Mouse (Mus musculus): ENCODE data around the gene Abcd3. TPM values are rescaled to one million over a fixed set of nuclear protein-coding genes. Genes with fewer than 3 reads are reported as not detected.

The Abcd3 gene
- polyA plus RNA-seq, 1 experiment: 14.7 TPM

GRCm38 (mm10) chr3:121821559-121822143 is 6.5 kb upstream of the Abcd3 start:
- no peak overlapping the region for H3K4me3 ChIP-seq
- no peaks in the 10 kb centered on the region for H3K27me3 ChIP-seq (ENCODE audit: control insufficient read depth, insufficient read depth, insufficient read length)
- no peak overlapping the region for H3K4me2 ChIP-seq (ENCODE audit: low read depth)
- TF ChIP-seq CEBPB (IDR thresholded peaks at IDR 0.05; ENCODE audit: insufficient read depth, poor library complexity, severe bottlenecking) (no peak), SRF (IDR thresholded peaks at IDR 0.05; ENCODE audit: control insufficient read depth, insufficient read length, low read depth) (no peak), MYOD1 (IDR thresholded peaks at IDR 0.05; ENCODE audit: control insufficient read depth in 1 of 3, insufficient read length in 2 of 3, low read depth in 2 of 3) (no peak), POLR2A (IDR thresholded peaks at IDR 0.05; ENCODE audit: insufficient read length, low read depth) (no peak), TCF3 (IDR thresholded peaks at IDR 0.05; ENCODE audit: insufficient read length, low read depth) (no peak), MYOG (IDR thresholded peaks at IDR 0.05; ENCODE audit: control insufficient read depth in 1 of 3, insufficient read depth in 1 of 3, insufficient read length in 2 of 3, low read depth in 2 of 3) (no peak), MAX (IDR thresholded peaks at IDR 0.05; ENCODE audit: low read depth) (no peak), E2F4 (IDR thresholded peaks at IDR 0.05; ENCODE audit: insufficient read depth) (no peak), REST (IDR thresholded peaks at IDR 0.05; ENCODE audit: insufficient read depth, insufficient read length) (no peak), USF1 (IDR thresholded peaks at IDR 0.05; ENCODE audit: low read depth) (no peak), POLR2AphosphoS2 (IDR thresholded peaks at IDR 0.05; ENCODE audit: insufficient read length, low read depth) (no peak), TCF12 (IDR thresholded peaks at IDR 0.05; ENCODE audit: insufficient read depth, poor library complexity, severe bottlenecking) (no peak)
- no peaks in the 10 kb centered on the region for H3K36me3 ChIP-seq (ENCODE audit: control insufficient read depth, insufficient read depth)
- no peaks in the 10 kb centered on the region for H3K79me2 ChIP-seq (ENCODE audit: control insufficient read depth, insufficient read depth)
- no peak overlapping the region for H3ac ChIP-seq (ENCODE audit: control insufficient read depth, insufficient read length)

GRCm38 (mm10) chr3:121819693-121820200 is 4.6 kb upstream of the Abcd3 start:
- H3K4me2 ChIP-seq (ENCODE audit: low read depth): no peak overlapping the region
- no peaks in the 10 kb centered on the region for H3K27me3 ChIP-seq (ENCODE audit: control insufficient read depth, insufficient read depth, insufficient read length)
- no peaks in the 10 kb centered on the region for H3K36me3 ChIP-seq (ENCODE audit: control insufficient read depth, insufficient read depth)
- no peaks in the 10 kb centered on the region for H3K79me2 ChIP-seq (ENCODE audit: control insufficient read depth, insufficient read depth)
- no peak for TF ChIP-seq MYOD1 (IDR thresholded peaks at IDR 0.05; ENCODE audit: control insufficient read depth in 1 of 3, insufficient read length in 2 of 3, low read depth in 2 of 3)
- TF ChIP-seq TCF12 (IDR thresholded peaks at IDR 0.05; ENCODE audit: insufficient read depth, poor library complexity, severe bottlenecking): no peak
- no peak for TF ChIP-seq POLR2A (IDR thresholded peaks at IDR 0.05; ENCODE audit: insufficient read length, low read depth)
- TF ChIP-seq MYOG (IDR thresholded peaks at IDR 0.05; ENCODE audit: control insufficient read depth in 1 of 3, insufficient read depth in 1 of 3, insufficient read length in 2 of 3, low read depth in 2 of 3): no peak
- TF ChIP-seq SRF (IDR thresholded peaks at IDR 0.05; ENCODE audit: control insufficient read depth, insufficient read length, low read depth): no peak
- no peak for TF ChIP-seq MAX (IDR thresholded peaks at IDR 0.05; ENCODE audit: low read depth)
- TF ChIP-seq E2F4 (IDR thresholded peaks at IDR 0.05; ENCODE audit: insufficient read depth): no peak
- TF ChIP-seq POLR2AphosphoS2 (IDR thresholded peaks at IDR 0.05; ENCODE audit: insufficient read length, low read depth): no peak
- H3ac ChIP-seq (ENCODE audit: control insufficient read depth, insufficient read length): no peak overlapping the region
- no peak overlapping the region for H3K4me3 ChIP-seq

GRCm38 (mm10) chr3:121818736-121819396 is 3.8 kb upstream of the Abcd3 start:
- TF ChIP-seq MYOD1 (IDR thresholded peaks at IDR 0.05; ENCODE audit: control insufficient read depth in 1 of 3, insufficient read length in 2 of 3, low read depth in 2 of 3) (no peak), TCF3 (IDR thresholded peaks at IDR 0.05; ENCODE audit: insufficient read length, low read depth) (no peak), E2F4 (IDR thresholded peaks at IDR 0.05; ENCODE audit: insufficient read depth) (no peak)
- Histone ChIP-seq H3K36me3 (ENCODE audit: control insufficient read depth, insufficient read depth) (no peaks in the 10 kb centered on the region), H3K4me3 (no peak overlapping the region), H3K79me2 (ENCODE audit: control insufficient read depth, insufficient read depth) (no peaks in the 10 kb centered on the region), H3ac (ENCODE audit: control insufficient read depth, insufficient read length) (no peak overlapping the region), H3K4me2 (ENCODE audit: low read depth) (no peak overlapping the region), H3K27me3 (ENCODE audit: control insufficient read depth, insufficient read depth, insufficient read length) (no peaks in the 10 kb centered on the region)

GRCm38 (mm10) chr3:121815549-121816235 is 590 bp upstream of the Abcd3 start:
- Histone ChIP-seq H3K79me2 (ENCODE audit: control insufficient read depth, insufficient read depth) (peaks cover 7% of the 10 kb centered on the region), H3ac (ENCODE audit: control insufficient read depth, insufficient read length) (peak overlapping the region; percentile 90), H3K4me3 (peak overlapping the region; percentile 66), H3K4me2 (ENCODE audit: low read depth) (peak overlapping the region; percentile 82), H3K36me3 (ENCODE audit: control insufficient read depth, insufficient read depth) (no peaks in the 10 kb centered on the region), H3K27me3 (ENCODE audit: control insufficient read depth, insufficient read depth, insufficient read length) (no peaks in the 10 kb centered on the region)
- no peak for TF ChIP-seq SRF (IDR thresholded peaks at IDR 0.05; ENCODE audit: control insufficient read depth, insufficient read length, low read depth)

DNA sequence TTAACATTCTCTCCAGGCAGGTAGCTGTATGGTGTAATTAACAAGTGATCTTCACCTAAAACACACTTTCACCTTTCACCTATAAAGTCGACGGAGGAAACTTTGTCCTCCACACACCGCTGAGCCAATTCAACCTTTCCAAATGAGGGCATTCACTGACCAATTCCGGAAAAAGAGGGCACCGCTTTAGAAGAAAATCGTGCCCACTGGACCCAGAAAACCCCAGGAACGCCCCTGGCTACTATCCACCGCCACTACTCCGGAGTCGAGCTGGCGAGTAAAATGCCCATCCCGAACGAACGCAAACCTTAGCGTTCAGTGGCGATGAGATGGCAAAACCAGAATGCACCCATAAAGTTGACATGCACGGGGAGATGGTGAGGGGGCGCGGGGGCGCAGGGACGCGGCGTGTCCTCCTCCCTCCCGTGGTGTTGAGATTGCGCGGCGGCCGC is 663 bp downstream of the Abcd3 start:
- Histone ChIP-seq H3K4me3 (peak overlapping the region; percentile 66), H3K4me2 (ENCODE audit: low read depth) (peak overlapping the region; percentile 97), H3K36me3 (ENCODE audit: control insufficient read depth, insufficient read depth) (no peaks in the 10 kb centered on the region), H3K79me2 (ENCODE audit: control insufficient read depth, insufficient read depth) (peaks cover 7% of the 10 kb centered on the region), H3K27me3 (ENCODE audit: control insufficient read depth, insufficient read depth, insufficient read length) (no peaks in the 10 kb centered on the region), H3ac (ENCODE audit: control insufficient read depth, insufficient read length) (peak overlapping the region; percentile 90)
- TF ChIP-seq POLR2AphosphoS2 (IDR thresholded peaks at IDR 0.05; ENCODE audit: insufficient read length, low read depth) (no peak), CEBPB (IDR thresholded peaks at IDR 0.05; ENCODE audit: insufficient read depth, poor library complexity, severe bottlenecking) (no peak), USF1 (IDR thresholded peaks at IDR 0.05; ENCODE audit: low read depth) (no peak), TCF12 (IDR thresholded peaks at IDR 0.05; ENCODE audit: insufficient read depth, poor library complexity, severe bottlenecking) (no peak), POLR2A (IDR thresholded peaks at IDR 0.05; ENCODE audit: insufficient read length, low read depth) (no peak), MAX (IDR thresholded peaks at IDR 0.05; ENCODE audit: low read depth) (no peak), MYOG (IDR thresholded peaks at IDR 0.05; ENCODE audit: control insufficient read depth in 1 of 3, insufficient read depth in 1 of 3, insufficient read length in 2 of 3, low read depth in 2 of 3) (no peak), SRF (IDR thresholded peaks at IDR 0.05; ENCODE audit: control insufficient read depth, insufficient read length, low read depth) (no peak), REST (IDR thresholded peaks at IDR 0.05; ENCODE audit: insufficient read depth, insufficient read length) (no peak), TCF3 (IDR thresholded peaks at IDR 0.05; ENCODE audit: insufficient read length, low read depth) (no peak), MYOD1 (IDR thresholded peaks at IDR 0.05; ENCODE audit: control insufficient read depth in 1 of 3, insufficient read length in 2 of 3, low read depth in 2 of 3) (no peak), E2F4 (IDR thresholded peaks at IDR 0.05; ENCODE audit: insufficient read depth) (no peak)

All from myocyte (in vitro differentiated cells).